Mouse (Mus musculus) brain, embryonic 14.5 days (tissue): ENCODE measurements around the gene Xkr8.

Experiments used
- CTCF ChIP-seq: fragments of 200-500 bp; IDR thresholded peaks from 2 replicates; pipeline ENCODE4 v1.5.1; 2012; ENCODE audit warnings: inconsistent platforms, mild to moderate bottlenecking, moderate library complexity, borderline replicate concordance; ENCODE audit not compliant: insufficient read depth, insufficient read length; ENCODE audit errors: extremely low read depth
- POLR2A ChIP-seq: fragments of 200-500 bp; IDR thresholded peaks from 2 replicates; pipeline ENCODE4 v1.6.1; 2012; ENCODE audit warnings: mild to moderate bottlenecking, inconsistent platforms, borderline replicate concordance; ENCODE audit not compliant: poor library complexity, insufficient read depth, insufficient read length, severe bottlenecking; ENCODE audit errors: extremely low read depth

GRCm38 (mm10) chr4:132735894-132736293, 3.5 kb upstream of the Xkr8 start:
- no peak for TF ChIP-seq POLR2A
- no peak for TF ChIP-seq CTCF
